Mouse (Mus musculus) erythroblast, adult 5-6 weeks (primary cell): ENCODE measurements around the gene Atg16l1. TPM values are rescaled to one million over a fixed set of nuclear protein-coding genes. Genes with fewer than 3 reads are reported as not detected.
"Not testable (repeated sequence)": the region's sequence is repeated elsewhere in the genome, so short reads cannot be mapped to it uniquely, and the experiment has no call there.

ENCODE experiments used
- ATAC-seq: replicated peaks from 2 replicates; pipeline ENCODE4 v1.8.0; 2016; ENCODE audit warnings: moderate number of reproducible peaks, mild to moderate bottlenecking, moderate TSS enrichment, inconsistent platforms; ENCODE audit not compliant: poor library complexity, low FRiP score, severe bottlenecking
- total RNA-seq, 2 experiments: library from RNA; stranded (forward) in 1 of 2; stranded (reverse) in 1 of 2; fragments of 150-400 nt in 1 of 2; fragments of 200-764, 138-1000 nt in 1 of 2; gene quantifications; 2 replicates each; pipeline versions ENCODE4 v1.2.3 to v1.2.4; 2015 to 2017; ENCODE audit warnings: low replicate concordance in 2 of 2

The Atg16l1 gene
- total RNA-seq, 2 experiments from 2014 or later = 57.8 to 95.3 TPM

- ATAC-seq = no peak
Measured at GRCm38 (mm10) chr1:87826474-87826873, 70.8 kb downstream of the Atg16l1 start.

DNA sequence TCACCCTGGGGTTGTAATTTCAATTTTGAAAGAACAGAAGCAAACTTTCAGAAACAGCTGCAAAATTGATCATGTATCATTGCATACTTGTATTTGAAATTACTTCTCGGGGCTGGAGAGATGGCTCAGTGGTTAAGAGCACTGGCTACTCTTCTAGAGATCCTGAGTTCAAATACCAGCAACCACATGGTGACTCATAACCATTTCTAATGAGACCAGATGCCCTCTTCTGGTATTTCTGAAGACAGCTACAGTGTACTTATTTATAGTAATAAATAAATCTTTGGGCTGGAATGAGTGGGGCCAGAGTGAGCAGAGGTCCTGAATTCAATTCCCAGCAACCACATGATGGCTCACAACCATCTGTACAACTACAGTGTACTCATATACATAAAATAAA is 71.8 kb downstream of the Atg16l1 start:
- not testable (repeated sequence) for ATAC-seq

DNA sequence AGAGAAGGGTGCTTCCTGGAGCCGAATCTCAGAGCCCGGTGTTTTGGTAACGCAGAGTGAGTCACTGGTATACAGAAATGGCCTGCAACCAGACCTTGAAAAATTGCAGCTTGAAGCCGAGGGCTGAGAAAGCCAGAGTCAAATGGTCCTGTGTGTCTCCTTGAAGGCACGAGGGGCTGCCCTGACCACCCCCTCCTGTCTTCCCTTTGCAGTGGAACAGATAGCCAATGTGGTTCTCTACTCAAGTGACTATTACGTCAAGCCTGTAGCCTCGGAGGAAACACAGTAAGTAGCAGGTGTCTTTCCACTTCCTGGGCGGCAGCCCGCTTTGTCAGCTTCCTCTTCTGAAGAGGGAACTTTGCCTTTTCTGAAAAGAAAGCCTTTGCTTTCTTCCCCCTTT is 72.5 kb downstream of the Atg16l1 start:
- ATAC-seq = no peak

GRCm38 (mm10) chr1:87828926-87829580 is 73.4 kb downstream of the Atg16l1 start:
- no peak for ATAC-seq

GRCm38 (mm10) chr1:87829621-87830211 is 74.0 kb downstream of the Atg16l1 start:
- no peak for ATAC-seq

- no peak for ATAC-seq
Measured at GRCm38 (mm10) chr1:87836453-87836852, 80.8 kb downstream of the Atg16l1 start.

- ATAC-seq = no peak
Measured at GRCm38 (mm10) chr1:87837018-87837417, 81.3 kb downstream of the Atg16l1 start.

- ATAC-seq = no peak
Measured at GRCm38 (mm10) chr1:87840411-87841208, 84.9 kb downstream of the Atg16l1 start.

Other genes with a start within 250 kb of the Atg16l1 start
- gene Neu2, start 246.0 kb upstream of the Atg16l1 start, total RNA-seq (2015; ENCODE audit: low replicate concordance) = not detected in 2 replicates
- gene Neu2, start 246.0 kb upstream of the Atg16l1 start, total RNA-seq (2017; ENCODE audit: low replicate concordance) = not detected in 2 replicates
- not detected in 2 replicates for gene Ngef, start 182.0 kb upstream of the Atg16l1 start, total RNA-seq (2015; ENCODE audit: low replicate concordance)
- not detected in 2 replicates for gene Ngef, start 182.0 kb upstream of the Atg16l1 start, total RNA-seq (2017; ENCODE audit: low replicate concordance)
- gene Inpp5d, start 135.6 kb upstream of the Atg16l1 start, total RNA-seq (2015; ENCODE audit: low replicate concordance) = 50.1 and 53.1 TPM in 2 replicates
- gene Inpp5d, start 135.6 kb upstream of the Atg16l1 start, total RNA-seq (2017; ENCODE audit: low replicate concordance) = 19.9 and 25.2 TPM in 2 replicates
- gene Sag, start 47.8 kb downstream of the Atg16l1 start, total RNA-seq (2015; ENCODE audit: low replicate concordance) = 0.21 TPM in 1 of 2 replicates, not detected in the other
- gene Sag, start 47.8 kb downstream of the Atg16l1 start, total RNA-seq (2017; ENCODE audit: low replicate concordance) = 0.56 and 3.7 TPM in 2 replicates
- gene Dgkd, start 97.4 kb downstream of the Atg16l1 start, total RNA-seq (2015; ENCODE audit: low replicate concordance) = 11.9 and 12.1 TPM in 2 replicates
- gene Dgkd, start 97.4 kb downstream of the Atg16l1 start, total RNA-seq (2017; ENCODE audit: low replicate concordance) = 10.2 and 26.8 TPM in 2 replicates